Mouse (Mus musculus): ENCODE measurements around the gene Klhl32. TPM values are rescaled to one million over a fixed set of nuclear protein-coding genes. Genes with fewer than 3 reads are reported as not detected.

The Klhl32 gene
- 0.37 and 0.63 TPM in 2 replicates for polyA plus RNA-seq (2012; rRNA removed; ENCODE audit: low replicate concordance)

GRCm38 (mm10) chr4:24850401-24851325, at the start of gene Klhl32:
TSS of gene Klhl32 (minus strand) at chr4:24851124.

GRCm38 (mm10) chr4:24897851-24898515, 47.1 kb upstream of the Klhl32 start, which contains the start of gene Ndufaf4:
TSS of gene Ndufaf4 (plus strand) at chr4:24898083.

Other genes with a start within 250 kb of the Klhl32 start
- 1.2 and 3.1 TPM in 2 replicates for gene Ndufaf4, start 47.0 kb upstream of the Klhl32 start, polyA plus RNA-seq (2012; rRNA removed; ENCODE audit: low replicate concordance)
- gene Gpr63, start 115.3 kb upstream of the Klhl32 start, polyA plus RNA-seq (2012; rRNA removed; ENCODE audit: low replicate concordance), result 0.04 and 1.4 TPM in 2 replicates